Mouse (Mus musculus) myocyte (in vitro differentiated cells): ENCODE results near the gene Gm37240.

ENCODE experiments used
- CEBPB ChIP-seq: IDR thresholded peaks from 2 replicates; pipeline ENCODE4 v1.6.1; 2011; ENCODE audit warnings: mild to moderate bottlenecking, moderate library complexity; ENCODE audit not compliant: poor library complexity, insufficient read depth, severe bottlenecking
- E2F4 ChIP-seq: IDR thresholded peaks from one replicate; pipeline ENCODE4 v1.6.1; 2011; ENCODE audit warnings: mild to moderate bottlenecking, control low read depth, moderate library complexity; ENCODE audit not compliant: insufficient read depth
- MAX ChIP-seq: IDR thresholded peaks from one replicate; pipeline ENCODE4 v1.6.1; 2011; ENCODE audit warnings: low read depth, mild to moderate bottlenecking, control low read depth
- MYOD1 ChIP-seq, 3 experiments: IDR thresholded peaks; one replicate each; pipeline ENCODE4 v1.6.1; 2011; ENCODE audit warnings: control low read depth in 2 of 3, low read depth in 2 of 3, mild to moderate bottlenecking in 2 of 3, moderate library complexity in 1 of 3; ENCODE audit not compliant: insufficient read length in 2 of 3, control insufficient read depth in 1 of 3
- MYOG ChIP-seq, 3 experiments: IDR thresholded peaks; one replicate each; pipeline ENCODE4 v1.6.1; 2011; ENCODE audit warnings: control low read depth in 2 of 3, low read depth in 2 of 3, mild to moderate bottlenecking in 2 of 3; ENCODE audit not compliant: insufficient read length in 2 of 3, control insufficient read depth in 1 of 3, insufficient read depth in 1 of 3
- POLR2A ChIP-seq: IDR thresholded peaks from one replicate; pipeline ENCODE4 v1.6.1; 2011; ENCODE audit warnings: low read depth, mild to moderate bottlenecking, control low read depth, moderate library complexity; ENCODE audit not compliant: insufficient read length
- REST ChIP-seq: IDR thresholded peaks from one replicate; pipeline ENCODE4 v1.6.1; 2011; ENCODE audit warnings: mild to moderate bottlenecking, control low read depth, moderate library complexity; ENCODE audit not compliant: insufficient read depth, insufficient read length
- TCF3 ChIP-seq: IDR thresholded peaks from one replicate; pipeline ENCODE4 v1.6.1; 2011; ENCODE audit warnings: low read depth, control low read depth; ENCODE audit not compliant: insufficient read length
- USF1 ChIP-seq: IDR thresholded peaks from one replicate; pipeline ENCODE4 v1.6.1; 2011; ENCODE audit warnings: low read depth, mild to moderate bottlenecking, control low read depth, moderate library complexity

DNA sequence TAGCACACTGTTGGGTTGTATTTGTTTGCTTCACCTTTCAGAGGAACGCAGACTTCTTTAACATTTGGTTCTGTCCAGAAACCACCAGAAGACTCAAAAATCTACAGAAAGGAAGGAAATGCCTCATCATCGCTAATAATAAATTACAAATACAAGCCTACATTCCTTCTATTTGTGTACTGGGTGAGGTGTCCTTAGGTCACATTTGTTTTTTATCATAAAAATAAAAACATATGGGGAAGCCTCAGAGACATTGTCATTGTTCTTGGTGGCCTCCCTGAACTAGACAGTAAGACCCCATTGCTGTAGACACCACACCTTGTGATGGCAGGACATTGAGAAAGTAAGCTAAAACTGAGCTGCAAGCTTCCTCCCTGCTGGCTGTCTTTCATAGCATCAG lies 70.1 kb downstream of the Gm37240 start, which contains the start of gene Fam160a1:
- no peak for TF ChIP-seq USF1
- TF ChIP-seq POLR2A = no peak
- TF ChIP-seq MYOG (IDR thresholded peaks at IDR 0.05; ENCODE audit: control insufficient read depth in 1 of 3, insufficient read depth in 1 of 3, insufficient read length in 2 of 3, low read depth in 2 of 3) = no peak
- TF ChIP-seq MYOD1 (IDR thresholded peaks at IDR 0.05; ENCODE audit: control insufficient read depth in 1 of 3, insufficient read length in 2 of 3, low read depth in 2 of 3) = no peak
- TF ChIP-seq MAX = no peak
- no peak for TF ChIP-seq CEBPB
- TF ChIP-seq TCF3 = no peak
- TF ChIP-seq REST = no peak
- TF ChIP-seq E2F4 = no peak
